Mouse (Mus musculus) CH12.LX (cell line): Measurements from ENCODE around the gene Tmem205. TPM values are rescaled to one million over a fixed set of nuclear protein-coding genes. Genes with fewer than 3 reads are reported as not detected.

Source experiments
- DNase-seq: peaks from one replicate; pipeline ENCODE4 v3.0.0-alpha.2; 2013; ENCODE audit errors: extremely low read depth
- H3K27ac ChIP-seq: 2 replicates; pipeline ENCODE4 v1.5.1; 2012; ENCODE audit warnings: low read depth, mild to moderate bottlenecking, control low read depth, moderate library complexity; ENCODE audit not compliant: insufficient read depth
- H3K27me3 ChIP-seq: replicated peaks from 2 replicates; pipeline ENCODE3; 2012; ENCODE audit warnings: inconsistent platforms
- H3K36me3 ChIP-seq, 2 experiments: replicated peaks in 1 of 2; 2 replicates each; pipeline versions ENCODE3 to v1.6.1; 2012; ENCODE audit warnings: inconsistent platforms in 1 of 2, low read length in 1 of 2, mild to moderate bottlenecking in 1 of 2, mixed read lengths in 1 of 2, moderate library complexity in 1 of 2; ENCODE audit not compliant: control insufficient read depth in 1 of 2, insufficient read depth in 1 of 2
- H3K4me1 ChIP-seq, 2 experiments: 2 replicates each; pipeline ENCODE4 v1.6.1; 2012; ENCODE audit warnings: inconsistent platforms in 1 of 2, moderate library complexity in 1 of 2; ENCODE audit not compliant: insufficient read depth in 2 of 2, control insufficient read depth in 1 of 2
- H3K4me2 ChIP-seq: 2 replicates; pipeline ENCODE4 v1.6.1; 2012; ENCODE audit warnings: low read depth, mild to moderate bottlenecking, control low read depth; ENCODE audit not compliant: poor library complexity, insufficient read depth, severe bottlenecking
- H3K4me3 ChIP-seq, 3 experiments: fragments of 150-350 bp in 1 of 3; sonication (generic) in 1 of 3; replicated peaks in 1 of 3; 2 replicates each; pipeline versions ENCODE3 to v1.5.1; 2011 to 2012; ENCODE audit warnings: low read depth in 2 of 3, low read length in 2 of 3, mild to moderate bottlenecking in 2 of 3, moderate library complexity in 2 of 3, control low read depth in 1 of 3, improper control_type of control experiment in 1 of 3, inconsistent platforms in 1 of 3, mixed read lengths in 1 of 3; ENCODE audit not compliant: poor library complexity in 1 of 3
- H3K79me2 ChIP-seq: replicated peaks from 2 replicates; pipeline ENCODE4 v1.6.1; 2012; ENCODE audit warnings: mild to moderate bottlenecking, moderate library complexity; ENCODE audit not compliant: control insufficient read depth, poor library complexity, insufficient read depth, severe bottlenecking; ENCODE audit errors: extremely low read depth
- H3K9ac ChIP-seq: 2 replicates; pipeline ENCODE4 v1.6.1; 2012; ENCODE audit warnings: low read depth, mild to moderate bottlenecking, control low read depth, moderate library complexity; ENCODE audit not compliant: insufficient read depth
- H3K9me3 ChIP-seq: replicated peaks from 2 replicates; pipeline ENCODE3; 2012; ENCODE audit warnings: low read length, inconsistent platforms, mixed read lengths
- BHLHE40 ChIP-seq: IDR thresholded peaks from 2 replicates; pipeline ENCODE4 v1.6.1; 2011; ENCODE audit warnings: mild to moderate bottlenecking, low read depth, low read length, improper control_type of control experiment
- CTCF ChIP-seq, 2 experiments: IDR thresholded peaks in 1 of 2; conservative IDR thresholded peaks in 1 of 2; 2 replicates each; pipeline ENCODE4 v1.5.1; 2011 to 2012; ENCODE audit warnings: low read depth in 2 of 2, low read length in 2 of 2, improper control_type of control experiment in 1 of 2, inconsistent platforms in 1 of 2, mild to moderate bottlenecking in 1 of 2, moderate library complexity in 1 of 2
- E2F4 ChIP-seq: IDR thresholded peaks from 2 replicates; pipeline ENCODE4 v1.6.1; 2011; ENCODE audit warnings: low read depth, low read length, improper control_type of control experiment; ENCODE audit not compliant: insufficient replicate concordance
- EP300 ChIP-seq: IDR thresholded peaks from 2 replicates; pipeline ENCODE4 v1.6.1; 2011; ENCODE audit warnings: low read length, improper control_type of control experiment
- GABPA ChIP-seq: IDR thresholded peaks from 2 replicates; pipeline ENCODE4 v1.6.1; 2012; ENCODE audit warnings: low read depth, low read length, improper control_type of control experiment, inconsistent platforms; ENCODE audit not compliant: insufficient replicate concordance
- IRF4 ChIP-seq: IDR thresholded peaks from 2 replicates; pipeline ENCODE4 v1.6.1; 2014; ENCODE audit warnings: low read depth, mild to moderate bottlenecking, inconsistent platforms, low read length, improper control_type of control experiment
- JUN ChIP-seq: IDR thresholded peaks from 2 replicates; pipeline ENCODE4 v1.6.1; 2011; ENCODE audit warnings: low read depth, mild to moderate bottlenecking, low read length, improper control_type of control experiment, moderate library complexity; ENCODE audit not compliant: insufficient read depth
- JUND ChIP-seq: conservative IDR thresholded peaks from 2 replicates; pipeline ENCODE4 v1.6.1; 2011; ENCODE audit warnings: low read depth, low read length, improper control_type of control experiment
- KAT2A ChIP-seq: IDR thresholded peaks from 2 replicates; pipeline ENCODE4 v1.6.1; 2012; ENCODE audit warnings: low read length, improper control_type of control experiment, inconsistent platforms; ENCODE audit not compliant: insufficient replicate concordance
- MAX ChIP-seq: IDR thresholded peaks from 2 replicates; pipeline ENCODE4 v1.6.1; 2011; ENCODE audit warnings: low read length, improper control_type of control experiment
- MAZ ChIP-seq: IDR thresholded peaks from 2 replicates; pipeline ENCODE4 v1.6.1; 2012; ENCODE audit warnings: low read depth, mild to moderate bottlenecking, inconsistent platforms, low read length, improper control_type of control experiment, moderate library complexity
- MEF2A ChIP-seq: IDR thresholded peaks from 2 replicates; pipeline ENCODE4 v1.6.1; 2014; ENCODE audit warnings: low read depth, mild to moderate bottlenecking, inconsistent platforms, low read length, improper control_type of control experiment, borderline replicate concordance
- MYC ChIP-seq: IDR thresholded peaks from 2 replicates; pipeline ENCODE4 v1.6.1; 2011; ENCODE audit warnings: low read depth, mild to moderate bottlenecking, improper control_type of control experiment, low read length
- NELFE ChIP-seq: IDR thresholded peaks from 2 replicates; pipeline ENCODE4 v1.6.1; 2011; ENCODE audit warnings: low read depth, low read length, improper control_type of control experiment
- NRF1 ChIP-seq: IDR thresholded peaks from 2 replicates; pipeline ENCODE4 v1.6.1; 2014; ENCODE audit warnings: low read depth, mild to moderate bottlenecking, inconsistent platforms, low read length, improper control_type of control experiment, moderate library complexity
- POLR2A ChIP-seq: IDR thresholded peaks from 2 replicates; pipeline ENCODE4 v1.6.1; 2011; ENCODE audit warnings: low read depth, mild to moderate bottlenecking, improper control_type of control experiment, low read length
- RAD21 ChIP-seq: IDR thresholded peaks from 2 replicates; pipeline ENCODE4 v1.6.1; 2011; ENCODE audit warnings: low read depth, mild to moderate bottlenecking, low read length, improper control_type of control experiment, moderate library complexity
- SIN3A ChIP-seq: IDR thresholded peaks from 2 replicates; pipeline ENCODE4 v1.6.1; 2012; ENCODE audit warnings: low read length, improper control_type of control experiment, inconsistent platforms
- SMC3 ChIP-seq: IDR thresholded peaks from 2 replicates; pipeline ENCODE4 v1.6.1; 2011; ENCODE audit warnings: low read depth, low read length, improper control_type of control experiment
- ZC3H11A ChIP-seq: IDR thresholded peaks from 2 replicates; pipeline ENCODE4 v1.6.1; 2012; ENCODE audit warnings: low read depth, mild to moderate bottlenecking, inconsistent platforms, low read length, improper control_type of control experiment
- ZKSCAN1 ChIP-seq: IDR thresholded peaks from 2 replicates; pipeline ENCODE4 v1.6.1; 2012; ENCODE audit warnings: low read depth, inconsistent platforms, low read length, improper control_type of control experiment, borderline replicate concordance
- ZNF384 ChIP-seq: IDR thresholded peaks from 2 replicates; pipeline ENCODE4 v1.6.1; 2012; ENCODE audit warnings: low read depth, low read length, improper control_type of control experiment, inconsistent platforms
- dilution Hi-C: fragments of 300-500 bp; cut with MboI; formaldehyde crosslinking; loops from 2 replicates; pipeline ENCODE4 v1.14.3; 2020; ENCODE audit warnings: low sequenced_read_pairs; ENCODE audit not compliant: extremely low pct_unique_long_range_greater_than_20kb, extremely low pct_ligation_motif_present
- in situ Hi-C: fragments of 300-500 bp; cut with MboI; formaldehyde crosslinking; loops from 3 replicates; pipeline ENCODE4 v1.14.3; 2019; ENCODE audit warnings: low sequenced_read_pairs, low pct_ligation_motif_present, low pct_unique_long_range_greater_than_20kb, mixed read lengths
- polyA plus RNA-seq: library from polyadenylated mRNA; unstranded; fragments of >175 nt; gene quantifications from 2 replicates; pipeline ENCODE4 v1.2.1, GENCODE M21; 2012; ENCODE audit warnings: low read depth; ENCODE audit not compliant: insufficient read length
- total RNA-seq, 2 experiments: library from RNA; depleted of rRNA; stranded (reverse); fragments of 300-350 nt in 1 of 2; fragments of >200 nt in 1 of 2; gene quantifications; 2 replicates each; pipeline ENCODE4 v1.2.3; 2012 to 2014

The Tmem205 gene
- total and polyA plus RNA-seq, 3 experiments = 0.87 to 2.9 (median 2.9) TPM

DNA sequence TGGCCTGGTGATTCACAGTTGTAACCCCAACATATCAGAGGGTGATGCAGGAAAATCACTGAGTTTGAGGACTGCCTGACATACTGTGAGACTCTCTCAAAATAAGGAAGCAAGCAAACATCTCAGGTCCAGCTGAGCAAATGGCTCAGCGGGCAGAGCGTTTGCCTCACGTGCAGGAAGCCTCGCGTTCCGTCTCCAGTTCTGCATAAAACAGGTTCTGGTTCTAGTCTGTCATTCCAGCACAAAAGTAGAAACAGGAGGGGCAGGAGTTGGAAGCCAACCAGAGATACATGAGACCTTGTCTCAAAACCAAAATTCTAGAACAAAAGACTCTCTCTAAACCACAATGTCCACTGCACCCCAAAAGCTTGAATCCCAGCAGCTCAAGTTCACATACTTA is 572 bp downstream of the Tmem205 start:
- Histone ChIP-seq H3K36me3 (no peaks in the 10 kb centered on the region), H3K27ac (no peak overlapping the region), H3K9ac (no peak overlapping the region), H3K79me2 (no peaks in the 10 kb centered on the region), H3K4me1 (peaks cover 4 to 8% of the 10 kb centered on the region in 2 experiments; a peak in 2 of 4 replicates), H3K4me2 (no peak overlapping the region), H3K9me3 (peaks cover 3% of the 10 kb centered on the region), H3K4me3 (peak overlapping the region in 2 of 3 experiments; percentile 37 to 40), H3K27me3 (peaks cover 48% of the 10 kb centered on the region)
- DNase-seq = no peak
- in situ Hi-C loops (no loop called here), dilution Hi-C loops (no loop called here)
- no peak for TF ChIP-seq KAT2A
- TF ChIP-seq ZC3H11A = no peak
- TF ChIP-seq POLR2A = no peak
- 0 out of 2 replicates have a peak, but pooled peaks have one; percentile 38 for TF ChIP-seq BHLHE40

DNA sequence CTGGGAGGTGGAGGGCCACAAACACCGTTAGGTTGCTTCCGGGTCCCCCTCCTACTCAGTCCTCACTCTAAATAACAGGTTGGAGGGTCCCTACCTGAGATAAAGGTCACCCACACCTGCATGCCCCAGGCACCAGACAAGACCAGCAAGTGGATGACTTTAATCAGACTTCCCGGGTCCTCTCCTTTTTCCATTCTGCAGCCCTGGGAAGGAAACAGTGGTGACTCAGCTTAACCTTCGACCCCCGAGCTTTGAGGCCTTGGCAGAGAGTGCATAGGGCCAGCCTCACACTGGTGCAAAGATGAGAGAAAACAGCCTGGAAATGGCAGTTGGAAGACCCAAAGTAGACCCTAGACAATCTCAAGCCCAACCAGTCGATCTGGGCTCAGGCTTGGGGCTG is 1.2 kb downstream of the Tmem205 start:
- in situ Hi-C loops = no loop called here
- Histone ChIP-seq H3K27me3 (peaks cover 42% of the 10 kb centered on the region), H3K4me1 (peaks cover 4 to 11% of the 10 kb centered on the region in 2 experiments; a peak in 2 of 4 replicates), H3K79me2 (no peaks in the 10 kb centered on the region), H3K27ac (no peak overlapping the region), H3K9me3 (peaks cover 3% of the 10 kb centered on the region), H3K36me3 (no peaks in the 10 kb centered on the region), H3K4me2 (no peak overlapping the region), H3K4me3 (no peak overlapping the region), H3K9ac (no peak overlapping the region)
- dilution Hi-C loops = no loop called here
- no peak for DNase-seq
- TF ChIP-seq JUND (no peak), CTCF (conservative IDR thresholded peaks at IDR 0.05 in 1 of 2, IDR thresholded peaks at IDR 0.05 in 1 of 2; ENCODE audit: low read depth in 2 of 2, low read length in 2 of 2) (no peak), MAZ (no peak), ZKSCAN1 (no peak), NELFE (no peak), IRF4 (no peak), SIN3A (no peak), MAX (no peak), NRF1 (no peak), MEF2A (no peak), SMC3 (no peak), RAD21 (no peak), ZC3H11A (no peak), GABPA (no peak), ZNF384 (no peak), MYC (no peak), EP300 (no peak), JUN (no peak), E2F4 (no peak)
